Mouse (Mus musculus): ENCODE data around the gene Cacna1g. TPM values are rescaled to one million over a fixed set of nuclear protein-coding genes. Genes with fewer than 3 reads are reported as not detected.
A peak's percentile ranks its signal among the peaks of the same experiment; 100 is the strongest.

The Cacna1g gene
- polyA plus RNA-seq (2015; fragmentation: Nextera tagmentation; extraction: Ambion mirVana), result 0.14 and 0.29 TPM in 2 replicates

DNA sequence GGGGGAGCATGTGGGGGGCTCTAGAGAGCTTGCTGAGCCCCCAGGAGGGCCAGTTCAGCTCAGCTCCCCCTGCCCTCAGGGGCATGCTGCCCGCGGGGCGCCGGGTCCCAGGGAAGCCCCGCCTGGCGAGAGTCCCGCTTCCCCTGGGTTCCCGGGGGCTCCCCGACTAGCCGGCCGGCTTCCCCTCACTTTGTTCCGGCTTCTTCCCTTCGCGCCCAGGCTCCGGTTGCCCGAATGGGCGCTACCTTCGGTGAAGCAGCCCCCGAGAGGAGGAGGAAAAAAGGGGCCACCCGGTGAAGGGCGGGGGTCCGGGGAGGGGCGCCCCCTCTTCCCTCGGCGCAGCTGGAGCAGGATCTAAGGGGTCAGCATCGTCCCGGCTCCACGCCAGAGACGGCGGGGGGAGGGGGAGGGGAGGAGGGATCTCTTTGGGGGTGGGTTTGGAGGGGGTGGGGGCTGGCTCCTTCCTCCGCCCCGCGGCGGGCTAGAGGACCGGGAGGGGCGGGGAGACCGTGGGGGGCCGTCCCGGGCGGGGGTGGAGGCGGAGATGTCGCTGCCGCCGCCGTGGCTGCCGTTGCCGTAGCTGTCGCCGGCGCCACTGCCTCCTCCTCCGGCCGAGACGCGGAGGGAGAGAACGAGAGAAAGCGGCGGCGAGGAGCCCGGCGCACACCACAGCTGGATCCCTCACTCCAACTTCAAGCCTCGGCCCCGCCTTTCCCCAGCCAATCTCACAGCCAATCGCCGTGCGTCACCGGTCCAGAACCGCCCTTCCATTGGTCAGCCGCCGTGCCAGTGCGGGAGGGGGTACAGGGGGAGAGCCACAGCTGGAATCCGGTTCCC, at the start of gene Cacna1g:
TSS of gene Cacna1g (minus strand) at position 492 of the 837 bp plus-strand sequence.
- H3K27ac ChIP-seq (ENCODE audit: low read depth), result no peak within 1 kb of the TSS
- H3K9me3 ChIP-seq (ENCODE audit: low read length), result no peaks in the 10 kb centered on the region
- H3K4me1 ChIP-seq (ENCODE audit: insufficient read depth), result peaks cover 8% of the 10 kb centered on the region
- peak within 1 kb of the TSS; percentile 80 for H3K4me2 ChIP-seq (ENCODE audit: low read depth, low read length)
- peaks cover 81% of the 10 kb centered on the region for H3K27me3 ChIP-seq (ENCODE audit: insufficient read depth, low read length)
- H3K9ac ChIP-seq (replicated peaks), result 0 out of 2 replicates have a peak within 1 kb of the TSS, but pooled peaks have one; percentile 11
- no peaks in the 10 kb centered on the region for H3K36me3 ChIP-seq (replicated peaks; ENCODE audit: insufficient read depth, low read length)
- TF ChIP-seq EP300 (IDR thresholded peaks at IDR 0.05; ENCODE audit: low read depth) (no peak), CTCF (IDR thresholded peaks at IDR 0.05; ENCODE audit: low read depth) (no peak)
- ATAC-seq (peak; percentile 85), DNase-seq (peak; percentile 76)
- peak within 1 kb of the TSS; percentile 49 for H3K4me3 ChIP-seq (ENCODE audit: low read depth, low read length)
- 0% methylated on average over 41 of the region's 71 CpGs for WGBS (ENCODE audit: insufficient replicate concordance)

DNA sequence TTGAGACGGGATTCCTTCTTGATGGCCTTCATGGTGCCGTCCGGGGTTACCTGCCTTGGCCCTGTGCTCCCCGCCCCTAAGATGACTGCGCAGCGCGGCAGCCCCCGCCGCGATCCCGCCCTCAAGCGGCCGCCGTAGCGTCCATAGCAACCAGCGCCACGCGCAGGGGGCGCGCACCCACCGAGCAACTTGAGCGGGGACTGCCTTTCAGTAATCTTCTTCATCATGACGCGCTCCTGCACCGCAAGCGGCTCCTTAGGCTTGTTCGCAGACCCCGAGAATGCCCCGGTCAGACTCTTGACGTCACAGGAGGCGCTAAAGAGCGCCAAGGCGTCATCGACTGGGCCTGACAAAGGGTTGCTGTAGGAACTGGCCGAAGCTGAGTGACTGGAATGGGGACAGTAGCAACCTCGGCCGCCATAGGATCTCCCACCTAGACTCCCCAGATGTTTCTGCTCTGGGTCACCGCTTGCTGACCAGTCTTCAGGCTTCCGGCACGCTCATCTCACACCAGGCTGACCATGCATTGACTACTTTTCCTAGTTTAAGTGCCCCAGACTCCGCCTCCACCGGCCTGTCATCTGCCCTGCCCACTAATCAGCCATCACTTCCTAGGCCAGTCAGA, 47.3 kb upstream of the Cacna1g start, which contains the start of gene Mycbpap:
TSS of gene Mycbpap (minus strand) at position 524 of the 625 bp plus-strand sequence.
- peaks cover 5% of the 10 kb centered on the region for H3K27me3 ChIP-seq (ENCODE audit: insufficient read depth, low read length)
- peak within 1 kb of the TSS; percentile 53 for H3K4me3 ChIP-seq (ENCODE audit: low read depth, low read length)
- no peaks in the 10 kb centered on the region for H3K9me3 ChIP-seq (ENCODE audit: low read length)
- TF ChIP-seq CTCF (IDR thresholded peaks at IDR 0.05; ENCODE audit: low read depth) (peak; percentile 32), EP300 (IDR thresholded peaks at IDR 0.05; ENCODE audit: low read depth) (no peak)
- H3K4me2 ChIP-seq (ENCODE audit: low read depth, low read length), result peak within 1 kb of the TSS; percentile 90
- H3K27ac ChIP-seq (ENCODE audit: low read depth), result no peak within 1 kb of the TSS
- peak within 1 kb of the TSS; percentile 28 for H3K9ac ChIP-seq (replicated peaks)
- peak; percentile 56; the same call in 1 of the 2 replicates for ATAC-seq
- peak; percentile 55 for DNase-seq
- H3K36me3 ChIP-seq (replicated peaks; ENCODE audit: insufficient read depth, low read length), result no peaks in the 10 kb centered on the region
- peaks cover 6% of the 10 kb centered on the region for H3K4me1 ChIP-seq (ENCODE audit: insufficient read depth)
- 1% methylated on average over 42 of the region's 42 CpGs for WGBS (ENCODE audit: insufficient replicate concordance)

DNA sequence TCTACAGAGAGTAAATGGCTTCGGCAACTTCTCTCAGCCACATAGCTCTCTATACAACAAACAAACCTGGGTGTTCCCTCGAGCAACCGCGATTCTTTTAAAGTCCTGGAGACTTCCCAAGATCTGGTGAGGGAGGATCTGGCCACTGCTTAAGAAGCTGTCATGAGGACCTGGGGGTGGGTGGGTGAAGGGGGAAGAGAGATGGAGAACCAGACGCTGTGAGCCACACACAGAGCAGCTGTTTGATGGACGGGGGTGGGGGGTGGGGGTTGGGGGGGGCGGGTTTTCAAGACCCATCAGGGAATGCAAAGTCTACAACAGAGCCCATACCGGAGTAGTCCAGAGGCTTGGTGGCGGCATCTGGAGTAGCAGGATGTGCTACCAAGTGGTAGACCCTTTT, 39.5 kb upstream of the Cacna1g start:
- H3K36me3 ChIP-seq (replicated peaks; ENCODE audit: insufficient read depth, low read length), result no peaks in the 10 kb centered on the region
- no peak for TF ChIP-seq CTCF (IDR thresholded peaks at IDR 0.05; ENCODE audit: low read depth)
- no peak for TF ChIP-seq EP300 (IDR thresholded peaks at IDR 0.05; ENCODE audit: low read depth)
- H3K4me1 ChIP-seq (ENCODE audit: insufficient read depth), result no peaks in the 10 kb centered on the region
- no peak for DNase-seq
- WGBS (ENCODE audit: insufficient replicate concordance), result 52% methylated on average over 9 of the region's 9 CpGs
- H3K27ac ChIP-seq (ENCODE audit: low read depth), result no peak overlapping the region
- no peak overlapping the region for H3K9ac ChIP-seq (replicated peaks)
- no peaks in the 10 kb centered on the region for H3K9me3 ChIP-seq (ENCODE audit: low read length)
- ATAC-seq, result no peak
- H3K4me2 ChIP-seq (ENCODE audit: low read depth, low read length), result no peak overlapping the region
- no peaks in the 10 kb centered on the region; the same call in 1 of the 2 replicates for H3K27me3 ChIP-seq (ENCODE audit: insufficient read depth, low read length)
- H3K4me3 ChIP-seq (ENCODE audit: low read depth, low read length), result no peak overlapping the region

DNA sequence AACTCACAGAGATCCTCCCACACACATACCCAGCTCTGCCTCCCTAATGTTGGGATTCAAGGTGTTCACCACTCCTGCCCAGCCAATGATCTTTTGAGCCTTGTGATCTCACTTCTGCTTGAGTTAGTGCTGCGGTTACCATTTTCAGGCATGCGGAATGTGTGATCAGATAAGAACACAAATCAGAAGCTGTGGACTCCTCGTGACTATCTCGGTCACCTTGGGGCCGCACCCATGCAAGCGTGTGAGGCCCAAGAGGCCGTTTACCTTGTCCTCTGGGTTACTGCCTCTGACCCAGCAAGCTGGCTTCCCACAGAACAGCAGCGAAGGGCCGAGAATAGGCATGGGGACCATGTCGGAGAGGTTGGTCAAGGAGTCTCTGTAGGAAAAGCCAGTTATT, 35.0 kb upstream of the Cacna1g start:
- TF ChIP-seq EP300 (IDR thresholded peaks at IDR 0.05; ENCODE audit: low read depth) (no peak), CTCF (IDR thresholded peaks at IDR 0.05; ENCODE audit: low read depth) (no peak)
- 0 out of 2 replicates have a peak, but pooled peaks cover 7% of the 10 kb centered on the region for H3K27me3 ChIP-seq (ENCODE audit: insufficient read depth, low read length)
- no peak overlapping the region for H3K27ac ChIP-seq (ENCODE audit: low read depth)
- DNase-seq, result no peak
- no peaks in the 10 kb centered on the region for H3K36me3 ChIP-seq (replicated peaks; ENCODE audit: insufficient read depth, low read length)
- H3K4me1 ChIP-seq (ENCODE audit: insufficient read depth), result no peaks in the 10 kb centered on the region
- no peaks in the 10 kb centered on the region for H3K9me3 ChIP-seq (ENCODE audit: low read length)
- no peak overlapping the region for H3K4me2 ChIP-seq (ENCODE audit: low read depth, low read length)
- H3K9ac ChIP-seq (replicated peaks), result no peak overlapping the region
- no peak for ATAC-seq
- WGBS (ENCODE audit: insufficient replicate concordance), result 71% methylated on average over 10 of the region's 10 CpGs
- H3K4me3 ChIP-seq (ENCODE audit: low read depth, low read length), result no peak overlapping the region

DNA sequence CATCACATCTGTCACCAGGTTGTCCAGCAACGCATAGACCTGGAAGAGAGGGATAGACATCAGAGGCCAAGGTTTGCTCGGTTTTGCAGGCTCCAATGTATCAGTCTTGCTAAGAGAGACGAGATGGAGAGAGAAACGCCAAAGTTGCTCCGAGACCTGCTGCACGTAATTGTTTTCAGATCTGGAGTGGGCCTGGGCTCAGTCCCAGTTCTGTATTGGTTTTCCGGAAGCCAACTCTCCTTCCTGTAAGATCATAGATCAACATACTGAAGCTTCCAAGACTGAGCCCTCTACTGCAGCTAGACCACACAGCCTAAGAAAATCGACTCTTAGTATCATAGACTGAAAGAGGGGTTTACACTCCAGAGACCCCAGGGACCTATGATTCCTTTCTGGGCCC, 27.5 kb upstream of the Cacna1g start:
- WGBS (ENCODE audit: insufficient replicate concordance), result 80% methylated on average over 8 of the region's 8 CpGs
- peaks cover 45% of the 10 kb centered on the region for H3K27me3 ChIP-seq (ENCODE audit: insufficient read depth, low read length)

DNA sequence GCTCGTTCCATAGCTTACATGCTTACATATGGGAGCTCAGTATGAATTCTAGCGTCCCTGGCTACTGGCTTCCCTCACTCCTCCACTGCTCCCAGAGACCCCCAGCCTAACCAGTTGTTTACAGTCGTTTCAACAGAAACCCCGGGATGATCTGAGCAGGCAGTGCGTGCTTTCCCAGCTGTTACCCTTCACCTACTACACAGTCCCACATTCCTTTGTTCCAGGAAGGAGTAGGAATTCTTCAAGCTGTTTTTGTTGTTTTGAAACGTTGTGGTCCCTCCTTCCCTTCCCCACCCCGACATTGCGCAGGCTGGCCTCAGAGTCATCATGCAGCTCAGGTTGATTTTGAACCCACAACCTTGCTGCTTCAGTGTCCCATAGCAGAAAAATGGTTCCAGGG, 26.4 kb upstream of the Cacna1g start:
- peak; percentile 15; the same call in 1 of the 2 replicates for ATAC-seq
- Histone ChIP-seq H3K9ac (replicated peaks) (no peak overlapping the region), H3K4me1 (ENCODE audit: insufficient read depth) (peaks cover 7% of the 10 kb centered on the region; the same call in 1 of the 2 replicates), H3K27ac (ENCODE audit: low read depth) (no peak overlapping the region), H3K4me2 (ENCODE audit: low read depth, low read length) (no peak overlapping the region; the same call in 1 of the 2 replicates), H3K27me3 (ENCODE audit: insufficient read depth, low read length) (peaks cover 41% of the 10 kb centered on the region), H3K9me3 (ENCODE audit: low read length) (no peaks in the 10 kb centered on the region), H3K4me3 (ENCODE audit: low read depth, low read length) (no peak overlapping the region), H3K36me3 (replicated peaks; ENCODE audit: insufficient read depth, low read length) (no peaks in the 10 kb centered on the region)
- WGBS (ENCODE audit: insufficient replicate concordance), result 39% methylated on average over 8 of the region's 8 CpGs
- TF ChIP-seq EP300 (IDR thresholded peaks at IDR 0.05; ENCODE audit: low read depth) (no peak), CTCF (IDR thresholded peaks at IDR 0.05; ENCODE audit: low read depth) (no peak)
- no peak for DNase-seq

More for the DNA sequence above, 27.5 kb upstream of the Cacna1g start:
- H3K27ac ChIP-seq (ENCODE audit: low read depth), result no peak overlapping the region
- H3K4me3 ChIP-seq (ENCODE audit: low read depth, low read length), result no peak overlapping the region
- DNase-seq (no peak), ATAC-seq (no peak)
- peaks cover 7% of the 10 kb centered on the region; the same call in 1 of the 2 replicates for H3K4me1 ChIP-seq (ENCODE audit: insufficient read depth)
- TF ChIP-seq CTCF (IDR thresholded peaks at IDR 0.05; ENCODE audit: low read depth) (no peak), EP300 (IDR thresholded peaks at IDR 0.05; ENCODE audit: low read depth) (no peak)
- no peaks in the 10 kb centered on the region for H3K36me3 ChIP-seq (replicated peaks; ENCODE audit: insufficient read depth, low read length)
- no peaks in the 10 kb centered on the region for H3K9me3 ChIP-seq (ENCODE audit: low read length)
- H3K4me2 ChIP-seq (ENCODE audit: low read depth, low read length), result no peak overlapping the region
- H3K9ac ChIP-seq (replicated peaks), result no peak overlapping the region

Data from liver, postnatal 0 days (tissue).